Mouse (Mus musculus) MEL (cell line): Measurements from ENCODE around the gene Map3k19. TPM values are rescaled to one million over a fixed set of nuclear protein-coding genes. Genes with fewer than 3 reads are reported as not detected.

Experiments
- DNase-seq: peaks from one replicate; pipeline ENCODE4 v3.0.0; 2011; ENCODE audit warnings: low read depth, low spot score
- H3K27ac ChIP-seq: 2 replicates; pipeline ENCODE4 v1.5.1; 2012; ENCODE audit warnings: low read depth, mild to moderate bottlenecking, control low read depth, low read length, moderate library complexity; ENCODE audit not compliant: control insufficient read depth
- H3K27me3 ChIP-seq, 2 experiments: fragments of 150-350 bp in 1 of 2; sonication (generic) in 1 of 2; 2 replicates each; pipeline ENCODE4 v1.6.1; 2012; ENCODE audit warnings: low read length in 2 of 2, mild to moderate bottlenecking in 2 of 2, improper control_type of control experiment in 1 of 2, moderate library complexity in 1 of 2; ENCODE audit not compliant: insufficient read depth in 2 of 2, control insufficient read depth in 1 of 2
- H3K36me3 ChIP-seq, 2 experiments: 2 replicates each; pipeline ENCODE4 v1.6.1; 2012 to 2014; ENCODE audit warnings: low read length in 2 of 2, improper control_type of control experiment in 1 of 2, inconsistent platforms in 1 of 2, mild to moderate bottlenecking in 1 of 2; ENCODE audit not compliant: insufficient read depth in 2 of 2, control insufficient read depth in 1 of 2
- H3K4me1 ChIP-seq, 2 experiments: fragments of 150-350 bp in 1 of 2; sonication (generic) in 1 of 2; 2 replicates each; pipeline ENCODE4 v1.6.1; 2012; ENCODE audit warnings: low read length in 2 of 2, improper control_type of control experiment in 1 of 2, mild to moderate bottlenecking in 1 of 2; ENCODE audit not compliant: insufficient read depth in 2 of 2, control insufficient read depth in 1 of 2
- H3K4me3 ChIP-seq, 2 experiments: fragments of 150-350 bp in 1 of 2; sonication (generic) in 1 of 2; 2 replicates each; pipeline ENCODE4 v1.5.1; 2012; ENCODE audit warnings: low read depth in 2 of 2, low read length in 2 of 2, mild to moderate bottlenecking in 2 of 2, moderate library complexity in 2 of 2, control low read depth in 1 of 2, improper control_type of control experiment in 1 of 2; ENCODE audit not compliant: control insufficient read depth in 1 of 2, insufficient read depth in 1 of 2
- H3K79me2 ChIP-seq: 2 replicates; pipeline ENCODE4 v1.6.1; 2012; ENCODE audit warnings: mild to moderate bottlenecking, low read length, moderate library complexity; ENCODE audit not compliant: control insufficient read depth, poor library complexity, insufficient read depth
- H3K9ac ChIP-seq: 2 replicates; pipeline ENCODE4 v1.6.1; 2012; ENCODE audit warnings: low read depth, mild to moderate bottlenecking, control low read depth, low read length, moderate library complexity; ENCODE audit not compliant: control insufficient read depth, poor library complexity, severe bottlenecking
- H3K9me3 ChIP-seq: fragments of 150-350 bp; sonication (generic); replicated peaks from 2 replicates; pipeline ENCODE4 v1.6.1; 2012; ENCODE audit warnings: mild to moderate bottlenecking, low read length, improper control_type of control experiment, moderate library complexity; ENCODE audit not compliant: insufficient read depth
- BHLHE40 ChIP-seq: IDR thresholded peaks from 2 replicates; pipeline ENCODE4 v1.6.1; 2012; ENCODE audit warnings: low read depth, mild to moderate bottlenecking, inconsistent platforms, low read length, improper control_type of control experiment, borderline replicate concordance
- CHD1 ChIP-seq: IDR thresholded peaks from 2 replicates; pipeline ENCODE4 v1.6.1; 2012; ENCODE audit warnings: low read depth, mild to moderate bottlenecking, inconsistent platforms, low read length, improper control_type of control experiment
- CHD2 ChIP-seq: IDR thresholded peaks from 2 replicates; pipeline ENCODE4 v1.6.1; 2011; ENCODE audit warnings: low read length, improper control_type of control experiment
- CTCF ChIP-seq, 3 experiments: IDR thresholded peaks in 2 of 3; conservative IDR thresholded peaks in 1 of 3; 2 replicates each; pipeline ENCODE4 v1.5.1; 2011 to 2012; ENCODE audit warnings: low read length in 3 of 3, low read depth in 2 of 3, mild to moderate bottlenecking in 2 of 3, improper control_type of control experiment in 1 of 3, inconsistent platforms in 1 of 3, mixed read lengths in 1 of 3, moderate library complexity in 1 of 3; ENCODE audit not compliant: control insufficient read depth in 1 of 3, insufficient read depth in 1 of 3, poor library complexity in 1 of 3, severe bottlenecking in 1 of 3
- E2F4 ChIP-seq: IDR thresholded peaks from 2 replicates; pipeline ENCODE4 v1.6.1; 2011; ENCODE audit warnings: low read depth, low read length, improper control_type of control experiment, borderline replicate concordance
- ELF1 ChIP-seq: IDR thresholded peaks from 2 replicates; pipeline ENCODE4 v1.6.1; 2014; ENCODE audit warnings: low read depth, mild to moderate bottlenecking, inconsistent platforms, low read length, improper control_type of control experiment, moderate library complexity
- EP300 ChIP-seq, 2 experiments: IDR thresholded peaks; 2 replicates each; pipeline ENCODE4 v1.6.1; 2011; ENCODE audit warnings: improper control_type of control experiment in 2 of 2, low read length in 2 of 2, low read depth in 1 of 2, mild to moderate bottlenecking in 1 of 2
- GABPA ChIP-seq: IDR thresholded peaks from 2 replicates; pipeline ENCODE4 v1.6.1; 2012; ENCODE audit warnings: low read depth, mild to moderate bottlenecking, inconsistent platforms, low read length, improper control_type of control experiment, moderate library complexity
- GATA1 ChIP-seq: IDR thresholded peaks from 2 replicates; pipeline ENCODE4 v1.6.1; 2011; ENCODE audit warnings: low read depth, low read length, improper control_type of control experiment
- HCFC1 ChIP-seq: IDR thresholded peaks from 2 replicates; pipeline ENCODE4 v1.6.1; 2012; ENCODE audit warnings: low read depth, mild to moderate bottlenecking, inconsistent platforms, low read length, improper control_type of control experiment, moderate library complexity
- JUND ChIP-seq: IDR thresholded peaks from 2 replicates; pipeline ENCODE4 v1.6.1; 2011; ENCODE audit warnings: low read depth, mild to moderate bottlenecking, improper control_type of control experiment, low read length
- KAT2A ChIP-seq: conservative IDR thresholded peaks from 2 replicates; pipeline ENCODE4 v1.6.1; 2012; ENCODE audit warnings: low read depth, low read length, improper control_type of control experiment, inconsistent platforms
- MAFK ChIP-seq: IDR thresholded peaks from 2 replicates; pipeline ENCODE4 v1.6.1; 2011; ENCODE audit warnings: low read depth, mild to moderate bottlenecking, low read length, improper control_type of control experiment, borderline replicate concordance
- MAX ChIP-seq: IDR thresholded peaks from 2 replicates; pipeline ENCODE4 v1.6.1; 2011; ENCODE audit warnings: low read length, improper control_type of control experiment
- MAZ ChIP-seq: IDR thresholded peaks from 2 replicates; pipeline ENCODE4 v1.6.1; 2012; ENCODE audit warnings: low read depth, mild to moderate bottlenecking, inconsistent platforms, low read length, improper control_type of control experiment
- MEF2A ChIP-seq: IDR thresholded peaks from 2 replicates; pipeline ENCODE4 v1.6.1; 2014; ENCODE audit warnings: low read depth, mild to moderate bottlenecking, inconsistent platforms, low read length, improper control_type of control experiment; ENCODE audit not compliant: poor library complexity, insufficient replicate concordance, severe bottlenecking; ENCODE audit errors: extremely low read depth
- MXI1 ChIP-seq: IDR thresholded peaks from 2 replicates; pipeline ENCODE4 v1.6.1; 2011; ENCODE audit warnings: mild to moderate bottlenecking, low read depth, low read length, improper control_type of control experiment
- NELFE ChIP-seq: IDR thresholded peaks from 2 replicates; pipeline ENCODE4 v1.6.1; 2011; ENCODE audit warnings: low read depth, low read length, improper control_type of control experiment
- NRF1 ChIP-seq: IDR thresholded peaks from 2 replicates; pipeline ENCODE4 v1.6.1; 2014; ENCODE audit warnings: low read depth, mild to moderate bottlenecking, inconsistent platforms, low read length, improper control_type of control experiment, moderate library complexity; ENCODE audit not compliant: poor library complexity, insufficient read depth, severe bottlenecking
- POLR2A ChIP-seq, 2 experiments: IDR thresholded peaks; 2 replicates each; pipeline ENCODE4 v1.6.1; 2011 to 2012; ENCODE audit warnings: low read length in 2 of 2, mild to moderate bottlenecking in 2 of 2, control low read depth in 1 of 2, improper control_type of control experiment in 1 of 2, low read depth in 1 of 2, moderate library complexity in 1 of 2; ENCODE audit not compliant: control insufficient read depth in 1 of 2, insufficient read depth in 1 of 2, poor library complexity in 1 of 2
- POLR2AphosphoS2 ChIP-seq: IDR thresholded peaks from 2 replicates; pipeline ENCODE4 v1.6.1; 2011; ENCODE audit warnings: low read length, improper control_type of control experiment
- POLR2AphosphoS5 ChIP-seq: IDR thresholded peaks from 2 replicates; pipeline ENCODE4 v1.6.1; 2012; ENCODE audit warnings: low read depth, borderline replicate concordance, mild to moderate bottlenecking, inconsistent platforms, low read length, moderate library complexity, mixed read lengths
- RAD21 ChIP-seq: IDR thresholded peaks from 2 replicates; pipeline ENCODE4 v1.6.1; 2011; ENCODE audit warnings: mild to moderate bottlenecking, low read depth, low read length, improper control_type of control experiment
- RCOR1 ChIP-seq: IDR thresholded peaks from 2 replicates; pipeline ENCODE4 v1.6.1; 2012; ENCODE audit warnings: low read depth, mild to moderate bottlenecking, inconsistent platforms, low read length, improper control_type of control experiment
- SIN3A ChIP-seq: IDR thresholded peaks from 2 replicates; pipeline ENCODE4 v1.6.1; 2012; ENCODE audit warnings: low read length, improper control_type of control experiment, inconsistent platforms
- SMC3 ChIP-seq: IDR thresholded peaks from 2 replicates; pipeline ENCODE4 v1.6.1; 2011; ENCODE audit warnings: low read depth, low read length, improper control_type of control experiment
- TBP ChIP-seq: IDR thresholded peaks from 2 replicates; pipeline ENCODE4 v1.8.0; 2011; ENCODE audit warnings: low read depth, low read length, improper control_type of control experiment
- TCF12 ChIP-seq: IDR thresholded peaks from 2 replicates; pipeline ENCODE4 v1.6.1; 2014; ENCODE audit warnings: low read depth, mild to moderate bottlenecking, inconsistent platforms, low read length, improper control_type of control experiment, moderate library complexity
- UBTF ChIP-seq: IDR thresholded peaks from 2 replicates; pipeline ENCODE4 v1.6.1; 2012; ENCODE audit warnings: low read depth, mild to moderate bottlenecking, inconsistent platforms, low read length, improper control_type of control experiment, moderate library complexity, borderline replicate concordance; ENCODE audit not compliant: insufficient read depth
- USF1 ChIP-seq: IDR thresholded peaks from 2 replicates; pipeline ENCODE4 v1.6.1; 2014; ENCODE audit warnings: low read depth, mild to moderate bottlenecking, inconsistent platforms, low read length, improper control_type of control experiment, moderate library complexity
- USF2 ChIP-seq, 2 experiments: IDR thresholded peaks; 2 replicates each; pipeline ENCODE4 v1.6.1; 2011 to 2012; ENCODE audit warnings: improper control_type of control experiment in 2 of 2, low read length in 2 of 2, borderline replicate concordance in 1 of 2, inconsistent platforms in 1 of 2, low read depth in 1 of 2, mild to moderate bottlenecking in 1 of 2; ENCODE audit not compliant: insufficient read depth in 1 of 2
- ZC3H11A ChIP-seq: IDR thresholded peaks from 2 replicates; pipeline ENCODE4 v1.6.1; 2012; ENCODE audit warnings: low read depth, mild to moderate bottlenecking, inconsistent platforms, low read length, improper control_type of control experiment
- ZKSCAN1 ChIP-seq: IDR thresholded peaks from 2 replicates; pipeline ENCODE4 v1.6.1; 2012; ENCODE audit warnings: low read depth, mild to moderate bottlenecking, inconsistent platforms, low read length, improper control_type of control experiment, moderate library complexity
- ZMIZ1 ChIP-seq: IDR thresholded peaks from 2 replicates; pipeline ENCODE4 v1.6.1; 2012; ENCODE audit warnings: low read depth, mild to moderate bottlenecking, inconsistent platforms, low read length, improper control_type of control experiment, moderate library complexity
- ZNF384 ChIP-seq: IDR thresholded peaks from 2 replicates; pipeline ENCODE4 v1.6.1; 2012; ENCODE audit warnings: low read depth, mild to moderate bottlenecking, inconsistent platforms, low read length, improper control_type of control experiment
- polyA plus RNA-seq, 2 experiments: library from polyadenylated mRNA; stranded (reverse) in 1 of 2; unstranded in 1 of 2; fragments of >175 nt in 1 of 2; fragments of >200 nt in 1 of 2; gene quantifications; 2 replicates each; pipeline versions ENCODE4 v1.2.1 to v1.2.4; 2012; ENCODE audit warnings: low replicate concordance in 2 of 2, low read depth in 1 of 2; ENCODE audit not compliant: insufficient read length in 2 of 2, insufficient read depth in 1 of 2, missing spikeins in 1 of 2
- total RNA-seq: library from RNA; depleted of rRNA; stranded (reverse); fragments of 300-350 nt; gene quantifications from 2 replicates; pipeline ENCODE4 v1.2.3, GENCODE M21; 2012

Gene Map3k19
- total and polyA plus RNA-seq, 3 experiments: not detected

DNA sequence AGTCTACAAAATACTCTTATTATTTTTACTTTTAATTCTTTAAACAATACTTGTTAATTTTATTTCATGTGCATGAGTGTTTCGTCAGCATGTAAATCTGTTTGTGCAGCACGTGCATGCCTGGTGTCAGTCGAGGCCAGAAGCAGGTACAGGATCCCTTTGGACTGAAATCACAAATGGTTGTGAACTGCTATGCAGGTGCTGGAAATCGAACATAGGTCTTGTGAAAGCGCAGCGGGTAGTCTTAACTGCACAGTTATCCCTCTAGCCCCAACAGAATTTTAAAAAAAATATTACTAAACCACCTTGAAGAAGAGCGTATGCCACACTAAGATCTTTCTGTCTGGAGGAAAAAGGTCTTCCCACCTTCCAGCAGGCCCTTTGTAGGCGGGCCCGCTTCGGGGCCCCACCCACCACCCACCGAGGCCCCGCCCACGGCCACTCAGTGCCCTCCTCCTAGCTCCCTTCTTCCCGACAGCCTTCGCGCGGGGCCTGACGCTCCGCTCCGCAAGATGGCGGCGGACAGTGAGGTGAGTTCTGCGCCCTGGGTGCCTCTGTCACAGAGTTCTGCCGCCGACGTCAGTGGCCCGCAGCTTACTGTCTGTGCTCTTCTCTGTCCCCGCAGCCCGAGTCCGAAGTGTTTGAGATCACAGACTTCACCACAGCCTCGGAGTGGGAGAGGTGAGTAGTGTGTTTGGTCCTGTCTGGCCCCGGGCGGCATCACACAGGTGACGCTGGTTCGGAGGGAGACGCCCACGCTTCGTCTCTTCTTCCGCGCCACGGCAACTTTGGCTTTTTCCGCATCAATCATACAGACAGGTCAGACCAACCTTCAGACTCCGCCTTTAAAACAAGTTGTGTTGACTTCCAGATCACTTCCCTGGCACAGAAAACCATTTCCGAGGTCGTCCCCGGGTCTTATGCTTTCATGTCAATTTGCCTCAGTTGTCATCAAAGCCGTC is 13.8 kb upstream of the Map3k19 start, which contains the start of gene Rab3gap1:
TSS of gene Rab3gap1 (plus strand) at position 474 of the 962 bp plus-strand sequence.
- peak; percentile 94 for DNase-seq
- H3K27ac ChIP-seq: peak within 1 kb of the TSS; percentile 73

DNA sequence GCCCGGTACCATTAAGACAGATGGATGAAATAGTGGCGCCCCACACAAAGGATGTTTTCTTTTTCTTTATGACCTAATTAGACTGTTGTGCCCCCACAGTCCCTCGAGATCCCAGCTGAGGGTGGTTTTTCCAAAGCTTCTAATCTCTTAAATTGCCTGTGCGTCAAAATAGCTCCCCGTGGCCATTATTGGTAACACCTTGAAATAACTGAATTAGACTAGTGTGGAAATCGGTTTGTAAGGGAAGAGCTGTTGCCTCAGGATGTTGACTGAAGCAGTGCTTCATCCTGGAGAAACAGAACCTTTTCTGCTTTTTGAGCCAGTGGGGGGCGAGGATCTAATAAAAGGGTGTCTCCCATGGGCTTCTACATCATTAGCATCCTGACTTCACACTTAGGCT is 9.0 kb upstream of the Map3k19 start:
- no peak for TF ChIP-seq RAD21
- no peak for TF ChIP-seq POLR2AphosphoS5
- TF ChIP-seq USF2 (IDR thresholded peaks at IDR 0.05; ENCODE audit: borderline replicate concordance in 1 of 2, insufficient read depth in 1 of 2, low read depth in 1 of 2, low read length in 2 of 2): no peak
- no peak for TF ChIP-seq ZMIZ1
- no peak for TF ChIP-seq NRF1
- TF ChIP-seq MEF2A: no peak
- no peak for TF ChIP-seq CHD2
- TF ChIP-seq E2F4: no peak
- TF ChIP-seq MAZ: no peak
- no peak for TF ChIP-seq GATA1
- TF ChIP-seq HCFC1: no peak
- no peak for TF ChIP-seq CTCF (IDR thresholded peaks at IDR 0.05 in 2 of 3, conservative IDR thresholded peaks at IDR 0.05 in 1 of 3; ENCODE audit: control insufficient read depth in 1 of 3, insufficient read depth in 1 of 3, low read depth in 2 of 3, low read length in 3 of 3, poor library complexity in 1 of 3, severe bottlenecking in 1 of 3)
- TF ChIP-seq UBTF: no peak
- TF ChIP-seq POLR2A (IDR thresholded peaks at IDR 0.05; ENCODE audit: control insufficient read depth in 1 of 2, insufficient read depth in 1 of 2, low read depth in 1 of 2, low read length in 2 of 2, poor library complexity in 1 of 2): no peak
- no peak for TF ChIP-seq ZNF384
- no peak overlapping the region for H3K9ac ChIP-seq
- no peaks in the 10 kb centered on the region for H3K9me3 ChIP-seq
- H3K27me3 ChIP-seq: no peaks in the 10 kb centered on the region
- H3K4me1 ChIP-seq: peaks cover 0 to 3% of the 10 kb centered on the region in 2 experiments; a peak in 1 of 4 replicates
- H3K27ac ChIP-seq: no peak overlapping the region
- no peak overlapping the region for H3K4me3 ChIP-seq
- peaks cover 2% of the 10 kb centered on the region; the same call in 1 of the 2 replicates for H3K79me2 ChIP-seq
- H3K36me3 ChIP-seq: no peaks in the 10 kb centered on the region
- DNase-seq: no peak

More for the DNA sequence above, 13.8 kb upstream of the Map3k19 start, which contains the start of gene Rab3gap1:
- Histone ChIP-seq H3K4me1 (peaks cover 0 to 11% of the 10 kb centered on the region in 2 experiments), H3K79me2 (peaks cover 15% of the 10 kb centered on the region), H3K27me3 (no peaks in the 10 kb centered on the region), H3K36me3 (peaks cover 0 to 10% of the 10 kb centered on the region in 2 experiments; a peak in 2 of 4 replicates)
- no peak for TF ChIP-seq ZKSCAN1
- TF ChIP-seq POLR2A (IDR thresholded peaks at IDR 0.05; ENCODE audit: control insufficient read depth in 1 of 2, insufficient read depth in 1 of 2, low read depth in 1 of 2, low read length in 2 of 2, poor library complexity in 1 of 2): peak; percentile 96 to 97
- TF ChIP-seq GABPA: no peak
- 0 out of 2 replicates have a peak, but pooled peaks have one; percentile 16 for TF ChIP-seq JUND
- no peak for TF ChIP-seq SMC3
- peak; percentile 82 for TF ChIP-seq HCFC1
- TF ChIP-seq ZC3H11A: no peak
- peak; percentile 96 for TF ChIP-seq NELFE
- TF ChIP-seq RCOR1: no peak
- TF ChIP-seq POLR2AphosphoS2: peak; percentile 95
- TF ChIP-seq CHD1: no peak
- 0 out of 2 replicates have a peak, but pooled peaks have one; percentile 16 for TF ChIP-seq MAX
- peak; percentile 57 for TF ChIP-seq TBP
- 0 out of 4 replicates have a peak, but pooled peaks of 1 of the 2 experiments have one; percentile 11 for TF ChIP-seq EP300 (IDR thresholded peaks at IDR 0.05; ENCODE audit: low read depth in 1 of 2, low read length in 2 of 2)
- no peak for TF ChIP-seq BHLHE40
- TF ChIP-seq USF1: no peak
- TF ChIP-seq CTCF (IDR thresholded peaks at IDR 0.05 in 2 of 3, conservative IDR thresholded peaks at IDR 0.05 in 1 of 3; ENCODE audit: control insufficient read depth in 1 of 3, insufficient read depth in 1 of 3, low read depth in 2 of 3, low read length in 3 of 3, poor library complexity in 1 of 3, severe bottlenecking in 1 of 3): no peak
- peak; percentile 61; the same call in 1 of the 2 replicates for TF ChIP-seq ELF1
- peak; percentile 81; the same call in 1 of the 2 replicates for TF ChIP-seq ZMIZ1
- TF ChIP-seq UBTF: no peak
- TF ChIP-seq KAT2A: peak; percentile 43; the same call in 1 of the 2 replicates
- no peak for TF ChIP-seq RAD21
- TF ChIP-seq MXI1: peak; percentile 77
- peak; percentile 64 for TF ChIP-seq SIN3A
- peak; percentile 57 for TF ChIP-seq TCF12
- no peak for TF ChIP-seq MAZ
- TF ChIP-seq MAFK: no peak
- TF ChIP-seq NRF1: no peak
- TF ChIP-seq, all 39 proteins: peak for 14
- H3K9ac ChIP-seq: peak within 1 kb of the TSS; percentile 78
- peak within 1 kb of the TSS; percentile 81 to 93 for H3K4me3 ChIP-seq
- no peaks in the 10 kb centered on the region for H3K9me3 ChIP-seq
